Mouse (Mus musculus) limb, embryonic 10.5 days (tissue): ENCODE data around the gene Wdfy3. TPM values are rescaled to one million over a fixed set of nuclear protein-coding genes. Genes with fewer than 3 reads are reported as not detected.
"Not testable (repeated sequence)": the region's sequence is repeated elsewhere in the genome, so short reads cannot be mapped to it uniquely, and the experiment has no call there.

Experiments
- DNase-seq: peaks from one replicate; pipeline ENCODE4 v3.0.0-alpha.2; 2017; ENCODE audit warnings: low spot score
- H3K27ac ChIP-seq: fragments of 300-500 bp; sonication (generic); 2 replicates; pipeline ENCODE4 v1.5.1; 2016; ENCODE audit warnings: mild to moderate bottlenecking
- H3K27me3 ChIP-seq: fragments of 300-500 bp; sonication (generic); 2 replicates; pipeline ENCODE4 v1.6.1; 2016; ENCODE audit warnings: low read depth, mild to moderate bottlenecking; ENCODE audit not compliant: poor library complexity, severe bottlenecking
- H3K36me3 ChIP-seq: fragments of 300-500 bp; sonication (generic); 2 replicates; pipeline ENCODE4 v1.6.1; 2016; ENCODE audit warnings: mild to moderate bottlenecking, moderate library complexity
- H3K4me1 ChIP-seq: fragments of 300-500 bp; sonication (generic); 2 replicates; pipeline ENCODE4 v1.6.1; 2016
- H3K4me3 ChIP-seq: fragments of 300-500 bp; sonication (generic); 2 replicates; pipeline ENCODE4 v1.5.1; 2016; ENCODE audit warnings: mild to moderate bottlenecking, moderate library complexity
- H3K9me3 ChIP-seq: fragments of 300-500 bp; sonication (generic); replicated peaks from 2 replicates; pipeline ENCODE4 v1.6.1; 2016; ENCODE audit warnings: mild to moderate bottlenecking
- WGBS: fragments of 180-500 bp; shearing (Covaris S2); methylation state at CpG from one replicate; pipeline ENCODE4 v1.1.7; 2016; 5-methylcytosine and 5-hydroxymethylcytosine counted together
- polyA plus RNA-seq: library from polyadenylated mRNA; unstranded; fragments of >200 nt; fragmentation: Nextera tagmentation; extraction: Ambion mirVana; gene quantifications from 2 replicates; pipeline ENCODE4 v1.2.1, GENCODE M21; 2016

Gene Wdfy3
- 14.8 and 15.8 TPM in 2 replicates for polyA plus RNA-seq

DNA sequence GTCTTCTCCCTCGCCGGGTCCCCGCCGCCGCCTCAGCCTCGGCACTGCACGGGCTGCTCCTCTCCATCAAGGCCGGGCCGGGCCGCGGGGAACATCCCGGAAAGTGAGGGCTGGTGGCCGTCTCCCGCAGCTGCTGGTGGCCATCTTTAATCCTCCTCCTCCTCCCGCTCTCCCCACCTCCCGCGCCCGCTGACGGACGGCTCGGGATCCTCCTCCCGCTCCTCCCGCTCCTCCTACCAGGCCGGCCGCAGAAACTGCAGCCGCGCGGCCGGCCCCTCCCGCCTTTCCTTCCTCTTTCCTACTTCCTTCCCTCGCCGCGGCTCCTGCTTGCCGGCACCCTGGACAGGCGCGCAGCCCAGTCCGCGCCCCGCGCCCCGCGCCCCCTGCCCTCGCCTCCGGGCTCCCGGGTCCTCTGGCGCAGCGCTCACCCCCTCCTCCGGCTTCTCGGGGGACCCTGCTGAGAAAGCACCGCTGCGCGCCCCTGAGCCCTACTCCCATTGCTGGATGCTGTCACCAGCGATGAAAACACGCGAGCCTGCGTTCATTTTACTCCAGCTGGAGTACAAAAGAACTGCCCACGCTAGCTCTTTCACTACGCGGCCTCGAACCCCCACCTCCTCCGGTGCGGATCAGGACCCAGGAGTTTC, at the start of gene Wdfy3:
TSS of gene Wdfy3 (minus strand) at position 155 of the 647 bp plus-strand sequence.
- peak within 1 kb of the TSS; percentile 100 for H3K27ac ChIP-seq
- H3K9me3 ChIP-seq, result no peaks in the 10 kb centered on the region
- H3K4me1 ChIP-seq, result peaks cover 41% of the 10 kb centered on the region
- H3K27me3 ChIP-seq, result no peaks in the 10 kb centered on the region
- H3K4me3 ChIP-seq, result peak within 1 kb of the TSS; percentile 98
- under 1% methylated on average over 52 of the region's 62 CpGs for WGBS
- peak; percentile 88 for DNase-seq
- H3K36me3 ChIP-seq, result peaks cover 22% of the 10 kb centered on the region

DNA sequence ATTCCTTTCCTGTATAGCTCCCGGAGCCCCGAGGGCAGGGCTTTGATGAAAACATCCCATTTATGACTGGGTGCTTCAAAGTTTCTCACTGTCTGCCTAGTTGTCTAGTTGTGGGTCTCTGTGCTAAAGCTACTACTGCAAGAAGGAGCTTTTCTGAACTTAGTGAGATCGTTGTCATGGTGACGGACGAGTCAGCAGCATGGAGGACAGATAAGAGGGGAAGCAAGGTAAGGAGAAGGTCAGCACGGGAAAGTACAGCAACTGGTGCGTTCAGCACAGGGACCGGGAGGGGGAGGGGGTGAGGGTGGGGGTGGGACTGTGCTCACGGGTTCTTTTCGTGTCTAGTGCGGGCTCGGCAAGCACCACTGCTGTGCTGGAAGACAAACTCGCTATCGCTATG, 43.3 kb upstream of the Wdfy3 start:
- H3K27me3 ChIP-seq, result no peaks in the 10 kb centered on the region
- DNase-seq, result no peak
- H3K4me1 ChIP-seq, result peaks cover 14% of the 10 kb centered on the region
- 55% methylated on average over 14 of the region's 14 CpGs for WGBS
- no peaks in the 10 kb centered on the region for H3K9me3 ChIP-seq
- no peak overlapping the region for H3K4me3 ChIP-seq
- H3K27ac ChIP-seq, result no peak overlapping the region
- H3K36me3 ChIP-seq, result no peaks in the 10 kb centered on the region

DNA sequence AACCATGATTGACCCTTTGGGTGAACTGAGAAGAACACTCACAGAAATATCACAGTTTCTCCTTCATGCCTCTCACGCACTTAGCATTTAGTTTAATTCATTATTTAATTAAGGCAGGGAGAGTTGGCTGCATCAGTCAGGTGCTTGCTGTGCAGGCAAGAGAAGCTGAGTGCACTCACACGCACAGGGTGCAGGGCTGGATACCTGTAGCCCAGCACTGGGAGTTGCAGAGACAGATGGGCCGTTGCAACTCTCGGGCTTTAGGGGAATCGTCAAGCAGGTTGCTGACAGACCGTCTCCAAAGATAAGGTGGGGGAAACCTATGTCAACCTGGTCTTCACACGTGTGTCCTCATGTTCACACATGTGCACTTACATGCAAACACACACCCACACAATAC, 42.3 kb upstream of the Wdfy3 start:
- Histone ChIP-seq H3K4me1 (peaks cover 14% of the 10 kb centered on the region), H3K27me3 (no peaks in the 10 kb centered on the region), H3K36me3 (no peaks in the 10 kb centered on the region), H3K4me3 (no peak overlapping the region), H3K27ac (no peak overlapping the region), H3K9me3 (no peaks in the 10 kb centered on the region)
- 86% methylated on average over 7 of the region's 7 CpGs for WGBS
- no peak for DNase-seq

DNA sequence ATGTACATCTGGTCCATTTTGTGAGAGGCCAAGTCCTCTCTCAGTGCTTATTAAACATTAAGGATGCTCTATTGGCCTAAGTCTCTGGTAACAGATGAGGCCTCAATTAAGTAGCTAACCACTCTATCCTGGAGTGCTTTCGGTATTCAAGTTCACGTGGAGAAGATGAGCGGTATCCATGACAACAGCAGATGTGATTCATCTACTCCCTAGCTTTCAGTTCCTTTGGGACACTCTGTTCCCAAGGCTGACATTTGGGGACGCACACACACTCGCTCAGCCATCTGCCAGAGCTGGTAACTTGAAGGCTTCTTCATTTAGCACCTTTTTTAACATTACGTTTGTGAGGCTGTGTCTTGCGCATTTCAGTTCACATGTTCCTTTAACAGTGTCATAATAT, 40.3 kb upstream of the Wdfy3 start:
- H3K27me3 ChIP-seq, result no peaks in the 10 kb centered on the region
- no peaks in the 10 kb centered on the region for H3K9me3 ChIP-seq
- H3K4me1 ChIP-seq, result peaks cover 14% of the 10 kb centered on the region
- 89% methylated on average over 7 of the region's 7 CpGs for WGBS
- no peak overlapping the region for H3K4me3 ChIP-seq
- DNase-seq, result no peak
- no peak overlapping the region for H3K27ac ChIP-seq
- no peaks in the 10 kb centered on the region for H3K36me3 ChIP-seq

DNA sequence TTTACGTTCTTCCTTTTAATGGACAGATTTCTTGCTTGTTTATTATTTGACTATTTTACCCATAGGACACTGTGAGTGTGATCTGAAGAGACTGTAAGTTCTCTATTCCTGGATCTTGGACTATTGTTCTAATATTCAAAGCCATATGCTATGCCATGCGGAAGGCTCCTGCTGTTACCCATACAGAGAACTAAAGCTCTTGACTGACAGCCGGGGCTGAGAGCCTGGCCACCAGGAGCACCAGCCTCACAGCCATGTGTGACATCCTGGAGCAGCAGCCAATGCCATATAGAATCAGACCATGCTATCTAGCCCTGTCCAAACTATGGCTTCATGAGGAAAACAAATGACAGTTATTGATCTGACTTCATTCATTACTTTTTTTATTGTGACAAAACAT, 36.2 kb upstream of the Wdfy3 start:
- H3K27ac ChIP-seq, result no peak overlapping the region
- H3K27me3 ChIP-seq, result no peaks in the 10 kb centered on the region
- DNase-seq, result no peak
- H3K9me3 ChIP-seq, result no peaks in the 10 kb centered on the region
- no peak overlapping the region for H3K4me3 ChIP-seq
- 85% methylated on average over 3 of the region's 3 CpGs for WGBS
- no peaks in the 10 kb centered on the region for H3K4me1 ChIP-seq
- no peaks in the 10 kb centered on the region for H3K36me3 ChIP-seq

DNA sequence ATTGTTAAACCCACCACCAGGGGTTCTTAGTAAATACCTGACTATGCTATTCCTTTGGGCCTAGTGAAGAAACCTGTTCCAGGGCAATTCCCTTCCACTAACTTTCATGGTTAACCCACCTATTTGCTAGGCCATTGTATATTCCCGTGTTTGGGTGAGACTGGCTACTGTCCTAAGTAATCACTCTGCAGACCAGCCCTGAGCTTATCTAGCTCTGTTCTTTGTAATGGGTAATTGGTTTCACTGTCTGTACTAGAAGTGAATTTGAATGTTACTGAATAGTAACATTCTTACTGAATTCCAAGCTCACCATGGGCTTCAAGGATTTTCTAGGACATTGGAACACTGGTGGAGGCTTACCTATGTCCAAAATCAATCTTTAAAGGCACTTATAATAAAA, 32.1 kb upstream of the Wdfy3 start:
- not testable (repeated sequence) for H3K9me3 ChIP-seq, H3K4me1 ChIP-seq, H3K27ac ChIP-seq, H3K36me3 ChIP-seq, DNase-seq, H3K4me3 ChIP-seq, H3K27me3 ChIP-seq
- 95% methylated on average over 1 of the region's 1 CpGs for WGBS

DNA sequence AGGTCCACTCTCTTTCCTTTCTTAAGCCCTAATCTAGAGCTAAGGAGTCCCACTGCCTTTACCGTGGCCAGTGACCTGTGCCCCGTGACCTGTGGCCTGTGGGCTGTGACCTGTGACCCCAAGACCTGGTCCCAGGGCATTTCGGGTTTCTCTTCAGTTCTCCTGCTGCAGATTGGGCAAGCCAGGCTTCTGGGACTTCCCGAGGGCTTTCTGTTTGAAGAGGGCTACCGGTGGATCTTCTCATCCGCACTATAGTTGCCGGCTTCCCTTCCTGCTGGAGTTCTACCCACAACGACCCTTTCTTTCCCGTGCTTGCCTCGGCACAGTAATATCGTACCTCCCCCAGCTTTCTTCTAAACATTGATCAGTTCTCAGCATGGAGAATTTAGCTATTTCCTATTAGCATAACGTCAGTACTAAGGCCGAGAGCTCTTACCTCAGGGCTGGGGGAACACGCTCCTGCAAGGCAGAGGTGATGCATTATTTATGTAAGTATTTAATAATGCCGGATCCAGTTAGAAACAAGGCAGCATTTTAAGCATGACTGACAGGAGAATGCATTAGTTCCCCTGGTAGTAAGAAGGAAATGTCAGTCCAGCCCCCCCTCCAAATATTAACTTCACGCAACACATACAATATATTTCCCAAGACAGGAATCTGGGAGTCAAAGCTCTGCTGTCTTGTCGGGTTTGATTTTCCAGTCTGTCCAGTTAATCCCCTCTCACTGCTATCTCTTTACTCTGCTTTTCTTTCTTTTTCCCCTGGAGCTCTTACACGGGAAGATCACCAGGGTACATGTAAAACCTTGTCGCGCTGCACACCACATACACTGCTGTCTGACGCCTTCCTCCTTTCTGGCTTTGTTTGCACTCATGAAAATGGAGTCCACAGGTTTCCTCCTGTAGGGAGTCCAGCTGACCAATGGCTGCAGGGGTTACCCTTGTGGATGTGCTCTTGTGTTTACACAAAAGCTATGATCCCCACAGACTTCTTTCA, 30.8 kb upstream of the Wdfy3 start:
- Histone ChIP-seq H3K4me1 (no peaks in the 10 kb centered on the region; the same call in 1 of the 2 replicates), H3K27me3 (no peaks in the 10 kb centered on the region), H3K36me3 (no peaks in the 10 kb centered on the region), H3K9me3 (no peaks in the 10 kb centered on the region), H3K4me3 (no peak overlapping the region), H3K27ac (no peak overlapping the region)
- 79% methylated on average over 21 of the region's 21 CpGs for WGBS
- no peak for DNase-seq

DNA sequence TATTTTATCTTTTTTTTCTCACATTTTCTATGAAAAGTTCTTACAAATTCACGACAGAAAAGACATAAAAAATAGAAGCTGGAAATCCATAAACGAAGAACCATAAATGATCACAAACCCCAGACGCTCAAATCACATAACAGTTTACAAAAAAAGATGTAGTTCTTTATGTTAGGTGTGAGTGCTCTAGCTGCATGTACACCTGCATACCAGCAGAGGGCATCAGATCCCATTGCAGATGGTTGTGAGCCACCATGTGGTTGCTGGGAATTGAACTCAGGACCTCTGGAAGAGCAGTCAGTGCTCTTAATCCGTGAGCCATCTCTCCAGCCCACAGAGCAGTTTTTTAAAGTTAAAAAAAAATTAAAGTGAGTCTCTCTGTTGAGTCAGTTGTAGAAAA, 25.9 kb upstream of the Wdfy3 start:
- no peaks in the 10 kb centered on the region for H3K9me3 ChIP-seq
- no peaks in the 10 kb centered on the region; the same call in 1 of the 2 replicates for H3K4me1 ChIP-seq
- H3K4me3 ChIP-seq, result no peak overlapping the region
- no peaks in the 10 kb centered on the region for H3K36me3 ChIP-seq
- H3K27ac ChIP-seq, result no peak overlapping the region
- DNase-seq, result no peak
- 87% methylated on average over 4 of the region's 4 CpGs for WGBS
- H3K27me3 ChIP-seq, result no peaks in the 10 kb centered on the region

DNA sequence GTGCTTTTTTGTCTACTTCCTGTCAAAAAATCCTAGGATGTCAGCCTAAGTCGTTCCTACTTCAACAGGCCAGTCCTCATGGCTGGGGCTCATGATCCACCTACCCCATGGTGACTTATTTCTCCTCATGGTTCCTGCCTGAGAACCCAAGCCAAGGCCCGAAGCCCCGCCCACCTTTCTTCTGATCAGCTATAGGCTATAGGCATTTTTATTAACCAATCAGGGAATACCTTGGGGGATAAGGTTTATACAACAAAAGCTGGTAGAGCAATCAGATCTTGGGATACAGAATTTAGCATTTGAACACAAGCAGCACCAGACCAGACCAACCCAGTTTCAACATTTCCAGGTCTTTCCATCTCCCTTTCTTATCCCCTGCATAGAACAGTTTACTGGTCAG, 21.0 kb upstream of the Wdfy3 start:
- Histone ChIP-seq H3K27me3 (no peaks in the 10 kb centered on the region), H3K4me1 (no peaks in the 10 kb centered on the region), H3K27ac (no peak overlapping the region), H3K4me3 (no peak overlapping the region), H3K9me3 (no peaks in the 10 kb centered on the region), H3K36me3 (no peaks in the 10 kb centered on the region)
- WGBS, result 82% methylated on average over 3 of the region's 3 CpGs
- no peak for DNase-seq

DNA sequence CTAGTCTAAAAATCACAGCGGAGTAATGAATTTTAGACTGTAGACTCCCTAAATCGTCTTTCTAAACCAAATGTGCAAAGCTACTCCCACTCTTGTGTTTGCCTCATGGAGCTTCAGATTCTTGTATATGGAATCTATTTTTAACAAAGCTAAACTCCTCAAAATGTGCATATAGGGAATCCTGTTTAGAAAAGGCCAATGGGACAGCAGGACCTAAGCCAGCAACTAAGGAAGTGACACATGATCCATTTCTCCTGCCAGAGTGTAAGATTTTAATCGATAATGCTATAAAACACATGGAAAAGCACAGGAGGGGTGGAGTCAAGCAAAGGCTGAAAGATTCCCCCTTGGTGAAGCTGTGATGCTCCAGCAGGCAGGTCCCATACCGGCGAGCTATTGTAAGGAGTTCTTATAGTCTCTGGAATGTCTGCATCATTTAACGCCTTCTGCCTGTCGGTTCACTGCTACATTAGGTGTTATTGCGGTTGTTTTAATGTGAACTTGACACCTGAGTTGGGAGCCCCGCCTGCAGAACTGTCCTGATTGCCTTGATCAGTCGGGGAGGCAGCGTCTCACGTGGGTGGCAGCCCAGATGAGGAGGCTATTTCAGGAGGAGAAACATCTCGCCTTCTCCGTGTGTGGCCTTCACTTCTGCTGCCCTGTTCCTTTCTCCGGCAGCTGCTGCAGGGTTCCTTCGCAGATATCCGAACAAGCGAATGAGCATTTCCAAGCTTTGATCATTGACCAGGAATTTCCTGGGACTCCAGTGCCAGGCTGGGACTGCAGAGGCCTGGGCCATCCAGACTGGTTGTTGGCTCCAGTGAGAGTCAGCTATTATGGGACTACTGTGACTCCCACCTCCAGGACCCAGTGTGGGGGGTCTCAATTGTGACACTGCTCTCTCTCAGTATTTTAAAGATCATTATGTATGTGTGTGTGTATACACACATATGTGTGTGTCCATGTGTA, 15.3 kb upstream of the Wdfy3 start:
- Histone ChIP-seq H3K27me3 (0 out of 2 replicates have a peak, but pooled peaks cover 4% of the 10 kb centered on the region), H3K9me3 (no peaks in the 10 kb centered on the region), H3K36me3 (no peaks in the 10 kb centered on the region), H3K4me1 (peaks cover 7% of the 10 kb centered on the region), H3K27ac (no peak overlapping the region), H3K4me3 (no peak overlapping the region)
- 33% methylated on average over 18 of the region's 18 CpGs for WGBS
- no peak for DNase-seq

DNA sequence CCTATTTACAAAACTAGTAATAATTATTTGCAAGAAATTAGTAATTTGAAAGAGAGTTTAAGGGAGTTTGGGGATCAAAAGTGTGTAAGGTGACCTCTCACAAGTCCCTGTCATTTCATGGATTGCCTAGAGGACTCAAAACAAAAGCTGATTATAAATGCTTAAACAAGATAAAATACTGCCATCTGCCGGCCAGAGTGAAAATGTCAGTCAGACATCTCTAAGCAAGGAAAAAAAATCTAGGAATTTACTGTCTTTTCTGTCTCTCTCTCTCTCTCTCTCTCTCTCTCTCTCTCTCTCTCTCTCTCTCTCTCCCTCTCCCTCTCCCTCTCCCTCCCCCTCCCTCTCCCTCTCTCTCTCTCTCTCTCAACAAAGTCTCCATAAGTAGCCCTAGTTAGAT, 4.4 kb upstream of the Wdfy3 start:
- H3K27me3 ChIP-seq, result no peaks in the 10 kb centered on the region
- no peaks in the 10 kb centered on the region for H3K36me3 ChIP-seq
- H3K9me3 ChIP-seq, result no peaks in the 10 kb centered on the region
- no peak overlapping the region for H3K27ac ChIP-seq
- H3K4me1 ChIP-seq, result peaks cover 27% of the 10 kb centered on the region
- no peak overlapping the region for H3K4me3 ChIP-seq
- DNase-seq, result peak; percentile 63
- WGBS, result 0% methylated on average over 1 of the region's 1 CpGs

DNA sequence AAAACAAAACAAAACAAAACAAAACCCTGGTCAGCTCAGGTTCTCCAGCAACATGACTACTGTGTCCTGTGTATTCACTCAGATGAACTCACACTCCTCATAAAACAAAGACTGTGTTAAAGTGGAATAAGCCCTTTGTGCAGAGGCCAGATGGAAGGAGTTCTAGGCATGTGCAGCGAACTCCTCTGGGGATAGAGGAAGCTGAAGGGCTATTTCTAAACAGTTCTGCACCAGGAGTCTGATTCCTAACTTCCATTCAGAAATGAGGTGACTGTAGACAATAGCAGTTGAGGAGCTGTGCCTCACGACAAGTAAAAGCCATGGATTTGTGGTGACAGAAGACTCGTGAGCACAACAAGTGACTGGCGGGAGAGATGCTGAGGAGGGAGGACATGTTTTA, 2.3 kb upstream of the Wdfy3 start:
- Histone ChIP-seq H3K9me3 (no peaks in the 10 kb centered on the region), H3K27ac (no peak overlapping the region), H3K27me3 (no peaks in the 10 kb centered on the region), H3K36me3 (peaks cover 6% of the 10 kb centered on the region), H3K4me3 (no peak overlapping the region), H3K4me1 (peaks cover 38% of the 10 kb centered on the region)
- DNase-seq, result no peak
- 71% methylated on average over 4 of the region's 4 CpGs for WGBS
